Mouse (Mus musculus) kidney, postnatal 0 days (tissue): ENCODE data around the gene Zdhhc12. TPM values are rescaled to one million over a fixed set of nuclear protein-coding genes. Genes with fewer than 3 reads are reported as not detected.

Experiments
- ATAC-seq: fragments of 200-750 bp; cut with Nextera tagmentation; replicated peaks from 2 replicates; pipeline ENCODE4 v1.8.0; 2017; ENCODE audit warnings: low read depth, moderate number of reproducible peaks, moderate TSS enrichment, moderate library complexity; ENCODE audit not compliant: low FRiP score
- DNase-seq: peaks from one replicate; pipeline ENCODE4 v3.0.0-alpha.2; 2016; ENCODE audit warnings: low spot score
- H3K27ac ChIP-seq: fragments of 300-500 bp; sonication (generic); 2 replicates; pipeline ENCODE4 v1.5.1; 2014; ENCODE audit warnings: mild to moderate bottlenecking
- H3K27me3 ChIP-seq: fragments of 300-500 bp; sonication (generic); 2 replicates; pipeline ENCODE4 v1.6.1; 2014; ENCODE audit warnings: low read length, mixed read lengths; ENCODE audit not compliant: insufficient read depth
- H3K36me3 ChIP-seq: fragments of 300-500 bp; sonication (generic); 2 replicates; pipeline ENCODE4 v1.6.1; 2014; ENCODE audit warnings: low read length, mixed read lengths; ENCODE audit not compliant: insufficient read depth
- H3K4me1 ChIP-seq: fragments of 300-500 bp; sonication (generic); replicated peaks from 2 replicates; pipeline ENCODE4 v1.6.1; 2014; ENCODE audit warnings: antibody characterized with exemption, low read length, mixed read lengths; ENCODE audit not compliant: insufficient read depth
- H3K4me2 ChIP-seq: fragments of 300-500 bp; sonication (generic); 2 replicates; pipeline ENCODE4 v1.6.1; 2014; ENCODE audit warnings: mild to moderate bottlenecking, low read length, moderate library complexity, mixed read lengths
- H3K4me3 ChIP-seq: fragments of 300-500 bp; sonication (generic); replicated peaks from 2 replicates; pipeline ENCODE4 v1.5.1; 2014; ENCODE audit warnings: low read depth, low read length
- H3K9ac ChIP-seq: fragments of 300-500 bp; sonication (generic); 2 replicates; pipeline ENCODE4 v1.6.1; 2014; ENCODE audit warnings: low read depth, low read length
- H3K9me3 ChIP-seq: fragments of 300-500 bp; sonication (generic); replicated peaks from 2 replicates; pipeline ENCODE4 v1.6.1; 2016; ENCODE audit warnings: low read length, inconsistent platforms, mixed read lengths
- CTCF ChIP-seq: IDR thresholded peaks from 2 replicates; pipeline ENCODE4 v1.5.1; 2016; ENCODE audit warnings: antibody characterized with exemption, low read depth, mild to moderate bottlenecking, moderate library complexity
- WGBS: fragments of 180-500 bp; shearing (Covaris S2); extraction: QIAGEN DNeasy Blood & Tissue Kit; methylation state at CpG from one replicate; pipeline ENCODE4 v1.1.7; 2014; 5-methylcytosine and 5-hydroxymethylcytosine counted together
- polyA plus RNA-seq: library from polyadenylated mRNA; unstranded; fragments of >200 nt; fragmentation: Nextera tagmentation; extraction: Ambion mirVana; gene quantifications from 2 replicates; pipeline ENCODE4 v1.2.1, GENCODE M21; 2015

Gene Zdhhc12
- polyA plus RNA-seq, 1 experiment from 2014 or later, result 31.8 TPM

GRCm38 (mm10) chr2:30078760-30079159 is 14.7 kb downstream of the Zdhhc12 start:
- 0 out of 2 replicates have a peak overlapping the region, but pooled peaks have one; percentile 62 for H3K27ac ChIP-seq
- no peaks in the 10 kb centered on the region for H3K36me3 ChIP-seq
- H3K4me2 ChIP-seq, result peak overlapping the region; percentile 81; the same call in 1 of the 2 replicates
- no peak for DNase-seq
- no peak for ATAC-seq
- no peak overlapping the region for H3K4me3 ChIP-seq
- TF ChIP-seq CTCF, result no peak
- no peaks in the 10 kb centered on the region for H3K27me3 ChIP-seq
- H3K9ac ChIP-seq, result peak overlapping the region; percentile 18; the same call in 1 of the 2 replicates
- no peaks in the 10 kb centered on the region for H3K9me3 ChIP-seq
- H3K4me1 ChIP-seq, result no peaks in the 10 kb centered on the region
- WGBS, result 73% methylated on average over 4 of the region's 4 CpGs

GRCm38 (mm10) chr2:30078349-30078712 is 15.1 kb downstream of the Zdhhc12 start:
- no peak for ATAC-seq
- peak overlapping the region; percentile 18; the same call in 1 of the 2 replicates for H3K9ac ChIP-seq

GRCm38 (mm10) chr2:30077502-30078348 is 15.7 kb downstream of the Zdhhc12 start, which contains the start of gene Pkn3:
Gene Pkn3, plus strand, starts transcription at chr2:30077684.
- Histone ChIP-seq H3K36me3 (peaks cover 1% of the 10 kb centered on the region; the same call in 1 of the 2 replicates), H3K4me3 (peak within 1 kb of the TSS; percentile 53), H3K9ac (peak within 1 kb of the TSS; percentile 57), H3K27ac (peak within 1 kb of the TSS; percentile 62), H3K4me2 (peak within 1 kb of the TSS; percentile 81), H3K27me3 (no peaks in the 10 kb centered on the region), H3K4me1 (no peaks in the 10 kb centered on the region), H3K9me3 (no peaks in the 10 kb centered on the region)
- WGBS, result under 1% methylated on average over 53 of the region's 53 CpGs
- DNase-seq (peak; percentile 94), ATAC-seq (peak; percentile 80)
- peak; percentile 100 for TF ChIP-seq CTCF

More at GRCm38 (mm10) chr2:30078349-30078712, 15.1 kb downstream of the Zdhhc12 start:
- no peak for DNase-seq
- Histone ChIP-seq H3K9me3 (no peaks in the 10 kb centered on the region), H3K4me1 (no peaks in the 10 kb centered on the region), H3K27ac (peak overlapping the region; percentile 62; the same call in 1 of the 2 replicates), H3K36me3 (no peaks in the 10 kb centered on the region), H3K4me2 (peak overlapping the region; percentile 81), H3K4me3 (peak overlapping the region; percentile 53; the same call in 1 of the 2 replicates), H3K27me3 (no peaks in the 10 kb centered on the region)
- TF ChIP-seq CTCF, result no peak
- 13% methylated on average over 10 of the region's 10 CpGs for WGBS

- H3K4me1 ChIP-seq, result no peaks in the 10 kb centered on the region
- peak overlapping the region; percentile 62 for H3K27ac ChIP-seq
- H3K9me3 ChIP-seq, result no peaks in the 10 kb centered on the region
- H3K27me3 ChIP-seq, result no peaks in the 10 kb centered on the region
- 0 out of 2 replicates have a peak, but pooled peaks have one; percentile 1 for ATAC-seq
- peak overlapping the region; percentile 81; the same call in 1 of the 2 replicates for H3K4me2 ChIP-seq
- no peak for DNase-seq
- H3K4me3 ChIP-seq, result peak overlapping the region; percentile 53; the same call in 1 of the 2 replicates
- peaks cover 5% of the 10 kb centered on the region; the same call in 1 of the 2 replicates for H3K36me3 ChIP-seq
- 66% methylated on average over 6 of the region's 6 CpGs for WGBS
- H3K9ac ChIP-seq, result no peak overlapping the region
- TF ChIP-seq CTCF, result no peak
Measured at GRCm38 (mm10) chr2:30076959-30077358, 16.5 kb downstream of the Zdhhc12 start.

- H3K27me3 ChIP-seq, result no peaks in the 10 kb centered on the region
- H3K4me3 ChIP-seq, result no peak overlapping the region
- WGBS, result 89% methylated on average over 8 of the region's 9 CpGs
- ATAC-seq, result no peak
- DNase-seq, result no peak
- TF ChIP-seq CTCF, result no peak
- no peaks in the 10 kb centered on the region for H3K9me3 ChIP-seq
- H3K4me2 ChIP-seq, result no peak overlapping the region
- peaks cover 5% of the 10 kb centered on the region; the same call in 1 of the 2 replicates for H3K36me3 ChIP-seq
- no peak overlapping the region for H3K9ac ChIP-seq
- H3K4me1 ChIP-seq, result no peaks in the 10 kb centered on the region
- no peak overlapping the region for H3K27ac ChIP-seq
Measured at GRCm38 (mm10) chr2:30076439-30076838, 17.0 kb downstream of the Zdhhc12 start.

- 32% methylated on average over 3 of the region's 3 CpGs for WGBS
- Histone ChIP-seq H3K27me3 (no peaks in the 10 kb centered on the region), H3K27ac (no peak overlapping the region), H3K4me2 (no peak overlapping the region), H3K36me3 (peaks cover 6% of the 10 kb centered on the region; the same call in 1 of the 2 replicates), H3K9me3 (no peaks in the 10 kb centered on the region), H3K4me3 (no peak overlapping the region), H3K9ac (no peak overlapping the region), H3K4me1 (no peaks in the 10 kb centered on the region)
- TF ChIP-seq CTCF, result no peak
- ATAC-seq (no peak), DNase-seq (no peak)
Measured at GRCm38 (mm10) chr2:30075625-30076024, 17.8 kb downstream of the Zdhhc12 start.
